Mouse (Mus musculus) layer of hippocampus, adult 2 months (tissue): Measurements from ENCODE around the gene Ralbp1. TPM values are rescaled to one million over a fixed set of nuclear protein-coding genes. Genes with fewer than 3 reads are reported as not detected.

Experiments used
- DNase-seq, 2 experiments: peaks; one replicate each; pipeline ENCODE4 v3.0.0; 2022; ENCODE audit warnings: low spot score in 2 of 2
- H3K27ac ChIP-seq: fragments of 200-600 bp; 2 replicates; pipeline ENCODE4 v1.8.1; 2022
- H3K4me3 ChIP-seq: fragments of 200-600 bp; 2 replicates; pipeline ENCODE4 v1.8.1; 2022; ENCODE audit warnings: mild to moderate bottlenecking
- CTCF ChIP-seq: fragments of 200-600 bp; conservative IDR thresholded peaks from 2 replicates; pipeline ENCODE4 v1.8.1; 2022; ENCODE audit warnings: antibody characterized with exemption, mild to moderate bottlenecking, moderate library complexity
- long read RNA-seq, 2 experiments: library from polyadenylated mRNA; stranded (forward); transcript quantifications; one replicate each; pipeline ENCODE4 v2.0.0; 2021; ENCODE audit warnings: borderline mapping rate in 2 of 2
- total RNA-seq, 2 experiments: library from RNA; stranded (reverse); gene quantifications; 2 replicates each; pipeline ENCODE4 v1.2.3; 2021

The Ralbp1 gene
- 10 to 100 TPM; 54.2 to 56.8 TPM for total RNA-seq
- long read RNA-seq, experiment 1, transcript Ralbp1-201 (10 exons, 3,811 nt) = major isoform, 38 of 51 reads
- long read RNA-seq, experiment 1, partial matches to known transcripts = 4 of 51 reads
- long read RNA-seq, experiment 1, other reads (novel, unspliced or antisense) = 7 of 51 reads
- long read RNA-seq, experiment 2, transcript Ralbp1-201 (10 exons, 3,811 nt) = major isoform, 55 of 84 reads
- long read RNA-seq, experiment 2, partial matches to known transcripts = 10 of 84 reads
- long read RNA-seq, experiment 2, other reads (novel, unspliced or antisense) = 15 of 84 reads

DNA sequence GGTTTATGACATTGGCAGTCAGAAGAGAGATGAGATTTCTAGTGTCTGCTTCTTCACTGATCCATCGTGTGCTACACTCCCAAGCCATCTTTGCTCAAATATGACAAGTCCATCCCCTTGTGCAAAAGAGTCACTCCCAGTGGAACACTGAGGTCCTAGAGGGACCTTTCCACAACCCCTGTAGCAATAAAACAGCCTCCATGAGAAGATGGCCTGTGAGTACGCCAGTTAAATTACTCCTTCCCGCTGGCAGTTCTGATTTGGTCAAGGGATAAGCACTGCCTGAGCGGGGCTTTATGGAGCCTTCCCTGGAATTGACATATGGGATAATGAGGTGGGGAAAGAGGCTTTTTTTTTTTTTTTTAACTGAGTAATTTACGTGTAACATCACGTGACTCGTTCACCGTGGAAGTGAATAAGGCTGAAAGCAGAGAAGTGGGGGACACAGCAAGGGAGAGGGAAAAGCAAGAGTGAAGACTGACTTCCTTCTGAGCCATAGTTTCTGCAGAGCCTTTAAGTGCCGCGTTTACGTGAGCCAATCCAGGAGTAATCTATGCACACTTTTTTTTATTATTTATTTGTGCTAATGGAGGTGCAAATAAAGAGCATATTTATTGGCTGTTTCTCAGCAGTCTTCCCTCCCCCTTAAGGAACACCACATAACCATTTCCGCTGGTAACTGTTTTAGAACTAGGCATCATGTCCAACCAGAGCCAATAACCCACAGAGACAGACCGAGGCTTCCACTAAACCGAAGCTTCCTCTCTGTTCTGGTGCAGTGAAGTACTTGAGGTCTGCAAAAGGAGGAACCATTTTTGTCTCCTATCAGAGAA, at the start of gene Ralbp1:
Ralbp1 (minus strand) TSS at position 102 of the 833 bp plus-strand sequence.
- no peak for TF ChIP-seq CTCF
- DNase-seq = peak; percentile 26 to 44

DNA sequence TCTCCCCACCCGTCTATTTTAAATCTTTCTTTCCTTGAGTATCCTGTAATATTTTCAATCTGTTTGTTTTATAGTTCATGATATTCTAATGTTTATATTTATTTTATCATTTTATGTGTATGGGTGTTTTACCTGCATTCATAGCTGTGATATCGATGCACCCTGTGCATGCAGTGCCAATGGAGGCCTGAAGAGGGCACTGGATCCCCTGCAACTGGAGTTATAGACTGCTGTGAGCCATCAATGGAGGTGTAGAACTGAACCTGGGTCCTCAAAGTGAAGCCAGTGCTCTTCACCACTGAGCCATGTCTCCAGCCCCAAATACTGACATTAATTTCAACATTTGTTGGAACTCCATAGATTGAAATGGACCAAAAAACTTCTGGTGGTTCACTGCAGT, 48.1 kb upstream of the Ralbp1 start:
- H3K4me3 ChIP-seq = no peak overlapping the region
- H3K27ac ChIP-seq = no peak overlapping the region
- peak; percentile 63 for TF ChIP-seq CTCF
- no peak for DNase-seq

More for the DNA sequence above, at the start of gene Ralbp1:
- Histone ChIP-seq H3K4me3 (peak within 1 kb of the TSS; percentile 93), H3K27ac (peak within 1 kb of the TSS; percentile 93)

DNA sequence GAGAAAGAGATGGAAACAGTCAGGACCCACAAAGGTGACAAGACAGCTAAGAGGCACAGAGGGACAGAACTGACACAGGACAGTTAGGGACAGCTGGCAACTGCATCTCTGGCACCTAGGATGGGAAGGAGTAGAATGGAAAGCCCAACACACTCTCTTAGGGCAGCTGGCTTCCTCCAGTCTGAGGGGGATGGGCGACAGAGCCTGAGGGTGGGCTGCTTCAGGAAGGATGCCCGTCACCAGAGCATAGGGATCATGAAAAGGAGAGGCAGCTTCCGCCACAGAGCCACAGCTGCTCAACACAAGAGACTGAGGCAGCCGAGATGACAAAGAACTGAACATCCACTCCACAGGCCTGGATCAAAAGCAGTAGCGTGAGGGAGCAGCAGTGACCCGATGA, 45.9 kb upstream of the Ralbp1 start:
- Histone ChIP-seq H3K4me3 (no peak overlapping the region), H3K27ac (peak overlapping the region; percentile 87)
- TF ChIP-seq CTCF = no peak
- no peak for DNase-seq

DNA sequence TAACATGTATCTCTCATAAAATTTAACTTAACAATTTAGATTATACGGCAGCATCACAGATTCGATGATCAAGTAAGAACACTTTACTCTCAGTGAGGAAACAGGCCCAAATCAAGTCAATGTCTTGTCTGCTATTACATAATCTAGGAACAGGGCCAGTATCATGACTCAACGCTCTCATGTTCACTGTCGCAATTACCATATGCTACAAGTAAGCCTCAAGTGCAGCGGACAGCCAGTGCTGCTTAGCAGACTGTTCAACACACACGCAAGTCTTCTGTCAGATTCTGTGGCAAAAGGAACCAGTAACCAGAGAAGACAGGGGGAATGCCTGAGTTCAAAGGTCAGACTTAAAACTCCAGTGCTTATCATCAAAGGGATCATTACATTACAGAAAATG, 45.4 kb upstream of the Ralbp1 start:
- DNase-seq = peak; percentile 67 to 89
- Histone ChIP-seq H3K4me3 (no peak overlapping the region), H3K27ac (peak overlapping the region; percentile 87)
- no peak for TF ChIP-seq CTCF

- H3K27ac ChIP-seq = peak overlapping the region; percentile 87
- no peak for TF ChIP-seq CTCF
- no peak for DNase-seq
- H3K4me3 ChIP-seq = no peak overlapping the region
Measured at GRCm38 (mm10) chr17:65930158-65930826, 44.7 kb upstream of the Ralbp1 start.

- DNase-seq = no peak
- no peak overlapping the region for H3K4me3 ChIP-seq
- H3K27ac ChIP-seq = 0 out of 2 replicates have a peak overlapping the region, but pooled peaks have one; percentile 23
- TF ChIP-seq CTCF = no peak
Measured at GRCm38 (mm10) chr17:65929319-65929978, 43.9 kb upstream of the Ralbp1 start.

DNA sequence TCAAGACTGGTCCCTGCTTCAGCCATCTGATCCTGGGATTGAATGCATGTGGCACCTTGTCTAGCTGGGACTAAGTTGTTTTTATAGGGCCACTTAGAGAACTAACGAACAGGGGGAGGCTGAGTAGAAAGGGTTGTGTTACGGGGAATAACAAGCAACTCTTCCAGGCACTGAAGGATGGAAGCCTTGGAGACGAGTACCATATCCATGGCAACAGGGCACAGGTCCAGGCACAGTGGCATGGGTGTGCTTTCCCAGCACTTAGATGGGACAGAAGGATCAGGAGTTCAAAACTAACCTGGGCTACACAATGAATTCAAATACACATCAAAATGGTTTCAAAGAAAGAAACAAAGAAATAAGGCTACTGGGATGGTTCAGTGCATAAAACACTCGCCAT, 41.5 kb upstream of the Ralbp1 start:
- DNase-seq = peak; percentile 56 to 64

DNA sequence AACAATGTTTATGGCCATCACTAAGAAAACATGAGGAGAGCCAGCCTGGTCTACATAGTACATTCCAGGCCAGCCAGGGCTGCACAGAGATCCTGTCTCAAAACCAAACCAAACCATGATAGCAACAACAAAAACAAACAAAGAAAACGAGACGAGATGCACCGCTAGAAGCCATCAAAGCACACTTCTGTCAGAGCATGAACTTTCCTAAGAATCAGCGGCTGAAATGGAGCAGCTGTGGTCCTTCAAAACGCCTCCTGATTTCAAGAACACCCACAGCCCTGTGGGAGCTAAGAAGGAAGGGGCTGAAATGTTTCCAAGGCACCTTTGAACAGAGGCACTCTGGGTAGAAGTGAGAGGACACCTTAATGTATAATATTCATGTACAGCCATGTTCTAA, 38.6 kb upstream of the Ralbp1 start:
- DNase-seq = no peak
- no peak overlapping the region for H3K4me3 ChIP-seq
- no peak for TF ChIP-seq CTCF
- no peak overlapping the region for H3K27ac ChIP-seq

More for the DNA sequence above, 41.5 kb upstream of the Ralbp1 start:
- TF ChIP-seq CTCF = no peak
- Histone ChIP-seq H3K4me3 (no peak overlapping the region), H3K27ac (0 out of 2 replicates have a peak overlapping the region, but pooled peaks have one; percentile 11)

DNA sequence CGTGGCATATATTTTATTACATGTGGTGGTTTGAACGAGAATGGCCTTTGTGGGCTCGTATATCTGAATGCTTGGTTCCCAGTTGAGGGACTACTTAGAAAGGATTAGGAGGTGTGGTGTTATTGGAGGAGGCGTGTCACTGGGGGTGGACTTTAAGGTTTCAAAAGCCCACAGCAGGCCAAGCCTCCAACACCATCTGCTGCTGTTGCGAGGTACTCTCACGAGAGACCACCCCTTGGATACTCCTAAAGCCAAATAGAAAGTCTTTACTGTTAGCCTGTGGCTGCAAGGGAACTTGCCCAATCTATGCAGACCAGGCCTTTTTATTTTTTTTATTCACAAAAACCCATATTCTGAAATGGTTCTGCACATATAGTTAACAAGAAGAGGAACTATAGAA, 36.4 kb upstream of the Ralbp1 start:
- TF ChIP-seq CTCF = no peak
- Histone ChIP-seq H3K27ac (no peak overlapping the region), H3K4me3 (no peak overlapping the region)
- no peak for DNase-seq

GRCm38 (mm10) chr17:65919235-65919634, 33.6 kb upstream of the Ralbp1 start:
- no peak for TF ChIP-seq CTCF

GRCm38 (mm10) chr17:65916135-65916668, 30.6 kb upstream of the Ralbp1 start:
- no peak for TF ChIP-seq CTCF
- Histone ChIP-seq H3K4me3 (peak overlapping the region; percentile 33; the same call in 1 of the 2 replicates), H3K27ac (peak overlapping the region; percentile 81)
- peak; percentile 70 to 82 for DNase-seq

More at GRCm38 (mm10) chr17:65919235-65919634, 33.6 kb upstream of the Ralbp1 start:
- H3K4me3 ChIP-seq = no peak overlapping the region
- DNase-seq = no peak
- no peak overlapping the region for H3K27ac ChIP-seq

DNA sequence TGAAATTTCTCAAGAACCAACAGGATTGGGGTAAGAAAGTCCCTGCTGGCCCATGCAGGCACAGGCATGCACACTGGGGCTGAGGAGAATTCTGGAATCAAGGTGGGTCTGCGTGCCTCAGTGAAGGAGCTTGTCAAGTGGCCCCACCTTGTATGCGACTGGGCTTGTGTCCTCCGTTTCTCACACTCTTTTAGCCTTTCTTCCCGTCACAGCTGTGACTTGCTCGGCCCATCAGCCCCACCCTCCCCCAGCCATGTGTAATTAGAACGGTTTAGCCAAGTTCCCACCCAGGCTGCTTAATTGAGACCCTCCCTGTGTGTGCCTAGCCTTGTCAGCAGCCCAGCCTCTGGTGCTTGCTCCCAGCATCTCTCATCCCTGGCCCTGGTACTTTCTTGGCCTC, 28.5 kb upstream of the Ralbp1 start:
- TF ChIP-seq CTCF = no peak
- H3K27ac ChIP-seq = no peak overlapping the region
- no peak for DNase-seq

More for the DNA sequence above, 28.5 kb upstream of the Ralbp1 start:
- H3K4me3 ChIP-seq = no peak overlapping the region
